Mouse (Mus musculus) olfactory bulb, adult 2 months (tissue): Measurements from ENCODE around the gene Dpysl4.

ENCODE experiments used
- CTCF ChIP-seq: fragments of 200-500 bp; IDR thresholded peaks from 2 replicates; pipeline ENCODE4 v1.5.1; 2012; ENCODE audit warnings: low read depth, mild to moderate bottlenecking, low read length, moderate library complexity; ENCODE audit not compliant: insufficient read depth
- POLR2A ChIP-seq: fragments of 200-500 bp; IDR thresholded peaks from 2 replicates; pipeline ENCODE4 v1.6.1; 2012; ENCODE audit warnings: mild to moderate bottlenecking, low read depth, low read length, moderate library complexity; ENCODE audit not compliant: insufficient read depth

- TF ChIP-seq CTCF (no peak), POLR2A (no peak)
These were observed 9.0 kb downstream of the Dpysl4 start for GRCm38 (mm10) chr7:139094761-139095160.
